Mouse (Mus musculus) adrenal gland, adult 18-20 months (tissue): Measurements from ENCODE around the gene 1110008P14Rik. TPM values are rescaled to one million over a fixed set of nuclear protein-coding genes. Genes with fewer than 3 reads are reported as not detected.

ENCODE experiments used
- DNase-seq, 2 experiments: peaks; one replicate each; pipeline ENCODE4 v3.0.0; 2021 to 2022; ENCODE audit warnings: low spot score in 2 of 2
- long read RNA-seq, 2 experiments: library from polyadenylated mRNA; stranded (forward); transcript quantifications; one replicate each; pipeline ENCODE4 v2.0.0; 2021
- total RNA-seq, 2 experiments: library from RNA; stranded (reverse); gene quantifications; 1 replicate in 1 of 2; 2 replicates in 1 of 2; pipeline ENCODE4 v1.2.3; 2021

The 1110008P14Rik gene
- 100 to 1,000 TPM; 158 to 166 TPM for total RNA-seq
- long read RNA-seq, experiment 1, transcript 1110008P14Rik-201 (2 exons, 680 nt): major isoform, 31 of 34 reads
- long read RNA-seq, experiment 1, partial matches to known transcripts: 3 of 34 reads
- long read RNA-seq, experiment 1, other reads (novel, unspliced or antisense): 0 of 34 reads
- long read RNA-seq, experiment 2, transcript 1110008P14Rik-201 (2 exons, 680 nt): major isoform, 101 of 119 reads
- long read RNA-seq, experiment 2, partial matches to known transcripts: 17 of 119 reads
- long read RNA-seq, experiment 2, other reads (novel, unspliced or antisense): 0 of 119 reads

- peak; percentile 95 to 97 for DNase-seq
These were observed at the start of gene 1110008P14Rik for GRCm38 (mm10) chr2:32381775-32382223. TSS of gene 1110008P14Rik (minus strand) at chr2:32381938.

- no peak for DNase-seq
These were observed 49.3 kb upstream of the 1110008P14Rik start for GRCm38 (mm10) chr2:32430701-32431676.

GRCm38 (mm10) chr2:32429215-32429891 lies 47.6 kb upstream of the 1110008P14Rik start:
- DNase-seq: no peak

- DNase-seq: no peak
These were observed 46.6 kb upstream of the 1110008P14Rik start for GRCm38 (mm10) chr2:32428262-32428722.

DNA sequence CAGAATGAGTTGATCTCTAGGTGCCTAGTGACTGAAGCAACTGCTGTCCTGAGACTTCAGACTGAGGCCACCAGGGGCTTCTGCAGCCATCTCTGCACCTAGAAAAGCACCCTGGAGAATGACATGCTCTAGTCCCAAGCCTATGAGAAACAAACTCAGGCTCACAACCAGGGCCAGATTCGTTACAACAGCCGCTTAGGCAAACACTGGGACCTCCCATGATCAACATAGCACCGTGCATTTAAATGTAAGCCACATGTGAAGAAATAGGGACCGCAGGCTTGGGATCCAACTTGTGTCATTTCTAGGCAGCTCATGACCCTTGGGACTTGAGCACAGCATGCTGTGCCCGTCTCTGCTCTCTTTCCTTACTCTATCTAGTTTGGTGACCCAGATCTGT lies 46.0 kb upstream of the 1110008P14Rik start:
- no peak for DNase-seq

DNA sequence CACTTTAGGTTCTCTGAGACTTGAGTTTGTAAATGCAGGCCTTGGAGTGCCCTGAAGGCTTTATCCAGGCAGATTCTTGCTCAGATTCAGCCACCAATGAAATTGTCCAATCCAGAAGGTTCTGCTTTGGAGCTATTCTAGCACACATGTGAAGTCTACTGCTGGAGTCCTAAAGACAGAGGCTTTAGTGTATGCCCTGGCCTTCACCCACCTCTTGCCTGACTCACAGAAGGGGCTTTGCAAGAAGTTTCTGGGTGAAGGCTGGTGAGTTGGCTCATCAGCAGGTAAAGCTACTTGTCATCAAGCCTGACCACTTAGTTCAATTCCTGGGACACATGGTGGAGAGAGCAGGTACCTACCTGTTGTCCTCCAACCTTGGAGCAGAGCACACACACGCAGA lies 44.4 kb upstream of the 1110008P14Rik start:
- DNase-seq: no peak

GRCm38 (mm10) chr2:32425568-32425967 lies 43.8 kb upstream of the 1110008P14Rik start:
- DNase-seq: no peak

- DNase-seq: no peak
These were observed 43.1 kb upstream of the 1110008P14Rik start for GRCm38 (mm10) chr2:32424796-32425195.

DNA sequence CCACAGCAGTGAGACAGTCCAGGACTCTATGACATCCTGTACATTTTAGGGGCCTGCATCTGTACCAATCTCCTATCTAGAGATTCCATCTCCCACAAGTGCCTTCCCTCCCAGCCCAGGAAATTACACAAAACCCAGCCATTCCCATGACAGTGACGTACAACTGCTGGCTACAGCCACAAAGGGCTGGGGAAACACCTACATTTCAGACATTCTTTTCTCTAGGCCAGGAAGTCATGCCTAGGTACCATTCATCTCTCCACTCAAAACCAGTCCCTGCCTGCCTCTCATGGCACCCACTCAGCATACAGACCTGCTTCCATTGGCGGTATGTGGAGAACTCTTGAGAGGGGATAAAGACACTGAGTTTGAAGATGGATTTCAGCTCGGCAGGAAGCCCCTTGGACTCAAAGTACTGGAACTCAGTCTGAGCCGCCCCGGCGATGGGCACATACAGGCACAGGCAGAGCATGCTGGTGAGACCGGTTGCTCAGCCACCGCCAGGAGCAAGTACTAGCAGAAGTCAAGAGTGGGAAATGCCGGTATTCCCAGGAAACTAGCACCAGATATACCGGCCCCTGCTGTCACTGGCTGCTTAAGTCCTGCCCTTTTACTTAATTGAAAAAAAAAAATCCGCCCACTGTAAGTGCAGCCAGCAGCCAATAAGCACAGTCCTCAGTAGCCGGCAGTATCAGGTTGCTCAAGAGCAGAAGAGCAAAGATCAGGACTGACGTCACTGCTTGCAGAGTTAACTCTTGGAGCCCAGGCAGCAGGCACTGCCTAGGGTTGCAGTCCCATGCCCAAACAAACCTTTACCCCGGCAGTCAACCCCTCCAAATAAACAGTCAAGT lies 42.0 kb upstream of the 1110008P14Rik start:
- peak; percentile 60 to 70 for DNase-seq

- DNase-seq: no peak
These were observed 40.1 kb upstream of the 1110008P14Rik start for GRCm38 (mm10) chr2:32421851-32422251.

DNA sequence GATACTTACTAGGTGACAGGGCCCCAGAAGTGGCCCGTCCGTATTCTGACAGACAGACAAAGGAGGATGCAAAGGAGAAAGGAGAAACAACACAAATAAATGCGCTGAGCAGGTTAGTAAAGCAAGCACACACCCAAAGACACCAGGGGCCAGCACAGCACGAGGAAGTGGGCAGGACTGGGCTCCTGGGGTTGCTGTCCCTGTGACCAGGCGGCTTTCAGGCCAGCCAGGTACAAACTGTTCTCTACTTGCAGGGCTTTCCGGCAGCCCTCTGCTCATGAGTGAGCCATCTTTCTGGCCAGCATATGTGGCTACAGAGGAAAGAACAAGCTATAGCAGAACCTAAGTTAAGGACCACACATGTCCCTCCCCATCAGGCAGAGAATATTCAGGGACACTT lies 38.9 kb upstream of the 1110008P14Rik start:
- no peak for DNase-seq

GRCm38 (mm10) chr2:32420066-32420608 lies 38.4 kb upstream of the 1110008P14Rik start:
- DNase-seq: no peak

DNA sequence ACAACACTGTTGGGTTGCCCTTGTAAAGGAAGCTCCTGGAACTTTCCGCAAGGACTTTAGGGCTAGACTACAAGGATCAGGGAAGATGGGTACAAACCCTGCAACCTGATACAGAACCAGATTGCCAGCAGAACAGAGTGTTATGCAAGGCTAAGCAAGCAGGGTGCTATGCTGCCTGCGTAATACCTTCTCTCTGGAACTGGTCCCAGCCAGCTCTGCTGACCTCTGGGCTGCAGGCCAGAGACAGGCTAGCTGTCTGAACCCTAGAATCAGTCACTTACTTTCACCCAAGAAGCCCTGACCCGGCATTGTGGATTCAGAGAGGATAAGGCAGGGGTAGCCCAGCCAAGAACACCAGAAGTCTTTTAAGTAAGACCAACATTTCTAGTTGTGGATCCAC lies 37.6 kb upstream of the 1110008P14Rik start:
- DNase-seq: peak; percentile 59 to 60

- no peak for DNase-seq
These were observed 36.9 kb upstream of the 1110008P14Rik start for GRCm38 (mm10) chr2:32418430-32419151.

DNA sequence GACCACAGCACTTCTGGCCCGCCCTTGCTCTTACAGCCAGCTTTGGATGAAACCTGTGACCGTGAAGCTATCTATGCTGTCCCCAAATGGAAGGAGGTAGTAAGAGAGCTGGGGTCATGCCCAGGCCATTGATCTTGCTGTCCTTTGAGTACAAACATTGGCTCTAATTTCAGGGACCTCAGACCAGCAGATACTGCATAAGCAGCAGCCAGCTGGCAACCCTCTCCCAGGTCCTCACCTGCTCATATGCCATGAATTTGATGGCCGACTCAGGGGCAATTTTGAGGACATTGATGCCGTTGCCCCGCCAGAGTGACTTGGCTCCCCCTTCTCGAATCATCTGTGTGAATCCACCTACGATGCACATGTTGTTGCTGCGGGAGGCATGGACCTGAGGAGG lies 35.7 kb upstream of the 1110008P14Rik start:
- DNase-seq: no peak

DNA sequence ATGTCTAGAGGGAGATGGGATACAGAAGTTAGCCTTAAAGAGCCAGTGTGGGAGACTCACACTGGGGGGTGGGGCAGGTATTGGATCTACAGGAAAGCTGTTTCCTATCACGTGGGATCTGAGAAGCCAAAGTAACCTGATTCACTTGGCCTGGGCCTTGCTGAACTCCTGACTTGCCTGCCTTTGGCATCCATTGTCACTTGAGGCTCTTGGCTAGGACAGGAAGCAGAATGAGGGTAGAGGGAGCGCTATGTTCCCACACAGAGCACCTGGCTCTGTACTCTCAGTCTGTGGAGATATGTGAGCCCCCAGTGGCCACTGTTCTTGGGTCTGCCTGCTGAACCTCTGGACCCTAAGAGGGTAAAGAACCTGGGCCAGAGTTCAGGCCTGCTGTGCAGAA lies 34.8 kb upstream of the 1110008P14Rik start:
- no peak for DNase-seq

- DNase-seq: no peak
These were observed 34.1 kb upstream of the 1110008P14Rik start for GRCm38 (mm10) chr2:32415801-32416200.

DNA sequence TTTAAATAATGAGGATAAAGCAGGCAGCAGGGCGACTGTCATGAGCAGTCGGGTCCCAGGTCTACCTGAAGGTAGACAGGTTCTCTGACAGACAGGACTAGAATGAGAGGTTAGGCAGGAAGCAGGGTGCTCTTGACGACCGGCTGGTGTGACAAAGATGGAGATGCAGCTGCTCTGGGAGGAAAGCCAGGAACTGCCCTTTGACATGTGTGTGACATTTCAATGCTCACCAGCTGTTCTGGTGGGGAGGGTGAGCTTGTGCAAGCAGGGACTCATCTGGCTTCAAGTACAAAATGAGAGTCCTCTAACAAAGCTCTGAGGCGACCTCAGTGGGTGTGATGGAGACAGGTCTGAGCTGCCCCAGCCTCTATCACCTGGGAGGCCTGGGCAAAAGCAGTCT lies 32.2 kb upstream of the 1110008P14Rik start:
- DNase-seq: no peak
